Mouse (Mus musculus) liver, postnatal 0 days (tissue): ENCODE data around the gene Slc2a9. TPM values are rescaled to one million over a fixed set of nuclear protein-coding genes. Genes with fewer than 3 reads are reported as not detected.
A peak's percentile ranks its signal among the peaks of the same experiment; 100 is the strongest.

ENCODE experiments used
- ATAC-seq: fragments of 200-750 bp; cut with Nextera tagmentation; 2 replicates; pipeline ENCODE4 v1.8.0; 2017; ENCODE audit warnings: mild to moderate bottlenecking, moderate library complexity
- DNase-seq: peaks from one replicate; pipeline ENCODE4 v3.0.0-alpha.2; 2016
- H3K27ac ChIP-seq: fragments of 300-500 bp; sonication (generic); 2 replicates; pipeline ENCODE4 v1.5.1; 2014; ENCODE audit warnings: antibody characterized with exemption, moderate library complexity, mild to moderate bottlenecking, low read depth
- H3K27me3 ChIP-seq: fragments of 300-500 bp; sonication (generic); 2 replicates; pipeline ENCODE4 v1.6.1; 2014; ENCODE audit warnings: low read length, control low read depth, mixed read lengths; ENCODE audit not compliant: insufficient read depth
- H3K36me3 ChIP-seq: fragments of 300-500 bp; sonication (generic); replicated peaks from 2 replicates; pipeline ENCODE4 v1.6.1; 2014; ENCODE audit warnings: mild to moderate bottlenecking, control low read depth, low read length, moderate library complexity, mixed read lengths; ENCODE audit not compliant: insufficient read depth
- H3K4me1 ChIP-seq: fragments of 300-500 bp; sonication (generic); 2 replicates; pipeline ENCODE4 v1.6.1; 2014; ENCODE audit warnings: antibody characterized with exemption, mild to moderate bottlenecking, control low read depth; ENCODE audit not compliant: insufficient read depth
- H3K4me2 ChIP-seq: fragments of 300-500 bp; sonication (generic); 2 replicates; pipeline ENCODE4 v1.6.1; 2014; ENCODE audit warnings: low read depth, mild to moderate bottlenecking, low read length, moderate library complexity, mixed read lengths
- H3K4me3 ChIP-seq: fragments of 300-500 bp; sonication (generic); 2 replicates; pipeline ENCODE4 v1.5.1; 2014; ENCODE audit warnings: low read depth, low read length
- H3K9ac ChIP-seq: fragments of 300-500 bp; sonication (generic); replicated peaks from 2 replicates; pipeline ENCODE4 v1.6.1; 2014; ENCODE audit warnings: mild to moderate bottlenecking, moderate library complexity
- H3K9me3 ChIP-seq: fragments of 300-500 bp; sonication (generic); 2 replicates; pipeline ENCODE4 v1.6.1; 2016; ENCODE audit warnings: mild to moderate bottlenecking, control low read depth, low read length, mixed read lengths
- CTCF ChIP-seq: sonication (generic); IDR thresholded peaks from 2 replicates; pipeline ENCODE4 v1.5.1; 2016; ENCODE audit warnings: antibody characterized with exemption, low read depth
- EP300 ChIP-seq: IDR thresholded peaks from 2 replicates; pipeline ENCODE4 v1.6.1; 2016; ENCODE audit warnings: antibody characterized with exemption, low read depth, mild to moderate bottlenecking
- WGBS: fragments of 180-500 bp; shearing (Covaris S2); extraction: QIAGEN DNeasy Blood & Tissue Kit; methylation state at CpG from one replicate; pipeline ENCODE4 v1.1.7; 2014; ENCODE audit not compliant: insufficient replicate concordance; 5-methylcytosine and 5-hydroxymethylcytosine counted together
- polyA plus RNA-seq: library from polyadenylated mRNA; unstranded; fragments of >200 nt; fragmentation: Nextera tagmentation; extraction: Ambion mirVana; gene quantifications from 2 replicates; pipeline ENCODE4 v1.2.1, GENCODE M21; 2015

Slc2a9 gene
- polyA plus RNA-seq, 1 experiment from 2014 or later, result 3.3 TPM

DNA sequence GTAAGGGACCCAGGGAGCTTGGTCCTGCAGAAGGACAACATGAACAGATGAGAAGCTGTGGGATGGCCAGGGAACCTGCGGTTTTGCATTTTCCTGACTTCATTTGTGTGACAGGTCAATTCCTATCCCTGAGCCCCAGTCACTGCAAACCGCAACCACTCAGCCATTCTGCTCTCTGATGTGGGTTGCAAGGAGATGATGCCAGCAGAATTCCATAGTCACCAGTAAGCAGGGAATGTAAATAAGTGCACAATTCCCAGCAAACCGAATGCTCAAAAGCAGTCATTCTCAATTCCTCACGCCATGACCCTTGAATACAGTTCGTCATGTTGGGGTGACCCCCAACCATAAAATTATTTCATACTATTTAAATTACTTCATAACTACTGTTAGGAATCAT is 123.0 kb downstream of the Slc2a9 start:
- H3K36me3 ChIP-seq, result peaks cover 12% of the 10 kb centered on the region; the same call in 1 of the 2 replicates
- H3K9me3 ChIP-seq, result no peaks in the 10 kb centered on the region
- H3K27me3 ChIP-seq, result no peaks in the 10 kb centered on the region
- H3K4me3 ChIP-seq, result no peak overlapping the region
- 85% methylated on average over 5 of the region's 5 CpGs for WGBS
- ATAC-seq (no peak), DNase-seq (no peak)
- H3K4me1 ChIP-seq, result no peaks in the 10 kb centered on the region
- no peak overlapping the region for H3K27ac ChIP-seq
- no peak overlapping the region for H3K9ac ChIP-seq
- TF ChIP-seq EP300 (no peak), CTCF (no peak)
- no peak overlapping the region for H3K4me2 ChIP-seq

GRCm38 (mm10) chr5:38372369-38372768 is 130.6 kb downstream of the Slc2a9 start:
- 42% methylated on average over 5 of the region's 5 CpGs for WGBS
- Histone ChIP-seq H3K9me3 (no peaks in the 10 kb centered on the region), H3K27ac (no peak overlapping the region), H3K9ac (no peak overlapping the region), H3K4me2 (no peak overlapping the region), H3K36me3 (peaks cover 11% of the 10 kb centered on the region), H3K4me1 (peaks cover under 1% of the 10 kb centered on the region), H3K27me3 (no peaks in the 10 kb centered on the region), H3K4me3 (no peak overlapping the region)
- DNase-seq (no peak), ATAC-seq (no peak)
- TF ChIP-seq CTCF (no peak), EP300 (no peak)

DNA sequence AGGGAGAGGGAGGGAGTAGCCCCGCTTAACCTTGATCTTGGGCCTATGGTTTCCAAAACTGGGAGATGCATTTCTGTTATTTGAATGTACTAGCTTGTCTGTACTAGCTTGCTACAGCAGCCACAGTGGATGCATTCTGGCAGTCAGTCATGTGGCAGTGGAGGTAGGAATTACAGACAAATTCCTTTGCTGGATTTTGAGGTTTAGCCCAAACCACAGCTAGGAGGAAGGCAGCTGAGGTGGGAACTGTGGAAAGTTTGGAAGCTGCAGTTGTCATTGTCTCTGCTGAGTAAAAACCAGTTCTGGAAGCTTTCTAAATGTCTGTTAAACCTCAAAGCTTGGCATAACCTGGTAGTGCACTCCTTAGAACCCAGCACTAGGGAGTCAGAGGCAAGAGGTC is 131.6 kb downstream of the Slc2a9 start:
- no peak overlapping the region for H3K27ac ChIP-seq
- ATAC-seq (no peak), DNase-seq (no peak)
- H3K9me3 ChIP-seq, result no peaks in the 10 kb centered on the region
- TF ChIP-seq CTCF (no peak), EP300 (no peak)
- H3K4me1 ChIP-seq, result peaks cover 6% of the 10 kb centered on the region
- H3K9ac ChIP-seq, result no peak overlapping the region
- no peaks in the 10 kb centered on the region for H3K27me3 ChIP-seq
- 93% methylated on average over 1 of the region's 1 CpGs for WGBS
- peaks cover 11% of the 10 kb centered on the region for H3K36me3 ChIP-seq
- no peak overlapping the region for H3K4me2 ChIP-seq
- H3K4me3 ChIP-seq, result no peak overlapping the region

DNA sequence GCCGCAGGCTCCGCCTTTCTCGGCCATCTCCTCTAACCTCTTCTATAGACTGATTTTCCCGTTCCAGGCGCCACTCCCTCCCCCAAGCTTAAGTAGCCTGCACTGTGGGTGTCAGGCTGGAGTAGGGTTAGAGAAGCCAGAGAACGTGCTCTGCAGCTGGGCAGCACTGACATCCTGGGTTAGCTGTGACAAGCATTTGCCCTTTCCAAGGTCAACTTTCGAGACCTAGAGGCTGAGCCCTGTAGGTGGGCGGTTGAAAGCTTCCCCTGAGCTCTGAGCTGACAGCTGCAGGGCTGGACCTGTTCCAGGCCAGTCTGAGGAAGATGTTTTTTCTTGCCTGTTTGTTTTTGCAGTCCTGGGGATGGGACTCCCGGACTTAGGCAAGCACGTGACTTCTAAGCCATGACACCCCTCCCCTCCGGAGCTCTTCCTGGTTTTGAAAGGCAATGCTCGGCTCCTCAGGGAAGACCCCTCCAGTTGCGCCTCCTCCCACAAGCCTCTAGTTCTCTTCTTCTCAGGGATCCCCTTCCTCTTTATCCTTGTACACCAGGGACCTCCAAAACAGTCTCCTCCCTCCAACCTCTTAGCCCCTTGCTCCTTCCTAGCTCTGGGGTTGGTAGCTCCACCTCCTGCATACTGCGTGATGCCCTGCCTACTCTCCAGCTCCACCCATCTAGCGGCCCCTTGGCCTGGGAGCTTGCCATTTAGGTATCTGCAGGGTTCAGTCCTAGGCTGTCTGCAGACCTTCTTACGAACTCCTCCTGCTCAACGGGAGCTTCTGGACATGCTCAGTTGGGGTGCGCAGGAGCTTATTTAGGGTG is 136.1 kb downstream of the Slc2a9 start:
- Histone ChIP-seq H3K4me2 (peak overlapping the region; percentile 65), H3K9ac (no peak overlapping the region), H3K27me3 (no peaks in the 10 kb centered on the region), H3K4me1 (peaks cover 6% of the 10 kb centered on the region), H3K9me3 (no peaks in the 10 kb centered on the region), H3K4me3 (peak overlapping the region; percentile 26; the same call in 1 of the 2 replicates), H3K27ac (no peak overlapping the region), H3K36me3 (0 out of 2 replicates have a peak, but pooled peaks cover 2% of the 10 kb centered on the region)
- peak; percentile 15 for DNase-seq
- peak; percentile 25; the same call in 1 of the 2 replicates for ATAC-seq
- 14% methylated on average over 18 of the region's 18 CpGs for WGBS
- TF ChIP-seq CTCF (no peak), EP300 (no peak)

DNA sequence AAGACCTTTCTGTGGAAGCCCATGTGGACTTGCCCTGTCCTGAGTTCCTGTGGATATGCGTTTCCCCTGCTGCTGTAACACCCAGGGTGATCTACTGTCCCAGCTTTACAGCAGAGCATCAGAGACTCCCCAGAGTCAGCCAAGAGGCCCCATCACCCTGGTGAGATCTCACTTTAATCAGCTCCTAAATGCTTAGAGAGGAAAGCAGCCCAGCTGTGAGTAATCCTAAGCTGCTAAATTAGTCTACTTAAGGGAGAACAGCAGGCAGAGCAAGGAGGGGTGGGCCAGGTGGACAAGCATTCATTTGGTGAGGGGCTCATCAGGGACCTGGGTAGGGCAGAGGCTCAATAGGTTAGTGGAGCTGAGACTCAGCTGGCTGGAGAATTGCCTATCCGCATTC is 137.4 kb downstream of the Slc2a9 start:
- Histone ChIP-seq H3K4me3 (no peak overlapping the region), H3K27me3 (no peaks in the 10 kb centered on the region), H3K9me3 (no peaks in the 10 kb centered on the region), H3K4me2 (no peak overlapping the region), H3K36me3 (0 out of 2 replicates have a peak, but pooled peaks cover 2% of the 10 kb centered on the region), H3K4me1 (peaks cover 6% of the 10 kb centered on the region), H3K9ac (no peak overlapping the region), H3K27ac (no peak overlapping the region)
- DNase-seq, result no peak
- TF ChIP-seq EP300, result no peak
- no peak for TF ChIP-seq CTCF
- 74% methylated on average over 2 of the region's 2 CpGs for WGBS
- no peak for ATAC-seq

DNA sequence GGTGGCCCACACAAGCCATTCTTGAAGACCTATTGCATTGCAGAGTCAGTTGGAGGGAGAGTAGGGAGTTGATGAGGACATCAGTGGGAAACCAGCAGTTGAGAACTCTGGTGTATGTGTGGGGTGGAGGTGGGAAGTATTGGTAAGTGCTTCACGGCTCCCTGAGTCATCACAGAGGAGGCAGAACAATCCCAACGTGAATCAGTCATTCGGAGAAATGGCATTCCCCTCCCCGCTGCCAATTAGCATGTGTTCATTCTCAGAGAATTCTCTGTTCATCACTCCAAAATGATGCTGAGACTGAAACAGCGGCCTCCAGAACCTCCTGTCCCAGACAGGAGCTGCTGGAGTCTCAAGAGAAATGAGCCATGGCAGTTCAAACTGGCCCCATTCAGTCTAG is 138.5 kb downstream of the Slc2a9 start:
- Histone ChIP-seq H3K4me1 (peaks cover 6% of the 10 kb centered on the region), H3K9me3 (no peaks in the 10 kb centered on the region), H3K9ac (no peak overlapping the region), H3K27ac (no peak overlapping the region), H3K27me3 (no peaks in the 10 kb centered on the region), H3K4me2 (no peak overlapping the region), H3K4me3 (no peak overlapping the region), H3K36me3 (0 out of 2 replicates have a peak, but pooled peaks cover 2% of the 10 kb centered on the region)
- ATAC-seq (no peak), DNase-seq (no peak)
- TF ChIP-seq CTCF (no peak), EP300 (no peak)
- WGBS, result 84% methylated on average over 5 of the region's 5 CpGs
